Mouse (Mus musculus): ENCODE measurements at regions not wholly inside any gene's neighbourhood (a gene's known extent, or its start where the extent isn't known, plus 50 kb on each side); places are given as distances from the start of the nearest gene placed in this dataset.
A peak's percentile ranks its signal among the peaks of the same experiment; 100 is the strongest.

- H3K9ac ChIP-seq (ENCODE audit: low read depth, low read length), result no peak overlapping the region
- no peaks in the 10 kb centered on the region for H3K4me1 ChIP-seq (ENCODE audit: control insufficient read depth, insufficient read depth, low read length)
- no peaks in the 10 kb centered on the region for H3K36me3 ChIP-seq (ENCODE audit: control insufficient read depth, insufficient read depth, low read length)
- H3K27me3 ChIP-seq (replicated peaks; ENCODE audit: control insufficient read depth, insufficient read depth, low read length), result no peaks in the 10 kb centered on the region
- no peak for ATAC-seq
- no peak overlapping the region for H3K4me2 ChIP-seq (ENCODE audit: low read depth, low read length)
- no peaks in the 10 kb centered on the region for H3K9me3 ChIP-seq (ENCODE audit: control insufficient read depth, low read length)
- H3K4me3 ChIP-seq (ENCODE audit: low read length), result no peak overlapping the region
- H3K27ac ChIP-seq (ENCODE audit: low read length), result no peak overlapping the region
- WGBS, result 83% methylated on average over 5 of the region's 5 CpGs
Measured at GRCm38 (mm10) chr3:61486808-61487389, 121.1 kb upstream of the B430305J03Rik start.

DNA sequence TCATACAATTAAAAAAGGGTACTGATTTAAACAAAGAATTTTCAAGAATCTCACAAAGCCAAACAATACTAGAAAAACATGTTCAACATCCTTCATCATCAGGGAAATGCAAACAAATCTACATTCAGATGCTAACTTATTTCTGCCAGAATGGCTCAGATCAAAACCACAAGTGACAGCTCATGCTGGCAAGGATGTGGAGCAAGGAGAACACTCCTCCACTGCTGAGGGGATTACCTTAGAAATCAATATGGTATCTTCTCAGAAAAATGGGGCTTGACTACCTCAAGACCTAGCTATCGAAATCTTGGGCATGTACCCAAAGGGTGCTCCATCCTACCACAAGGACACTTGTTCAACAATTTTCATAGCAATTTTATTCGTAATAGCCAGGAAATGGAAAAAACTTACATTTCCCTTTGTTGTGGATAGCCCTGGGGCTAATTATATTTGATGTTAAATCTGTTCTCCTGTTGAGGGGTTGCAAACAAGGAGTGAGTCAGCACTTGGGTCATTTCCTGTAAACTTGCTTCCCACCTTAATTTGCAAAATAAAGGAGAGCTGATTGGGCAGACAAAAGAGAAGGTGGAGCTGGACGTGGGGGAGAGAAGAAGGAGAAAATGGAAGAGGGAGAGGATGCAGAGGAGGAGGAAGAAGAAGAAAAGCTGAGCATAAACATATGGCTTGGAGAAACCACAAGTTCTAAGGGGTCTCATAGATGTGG lies 113.3 kb upstream of the B430305J03Rik start:
- no peak overlapping the region for H3K9ac ChIP-seq (ENCODE audit: low read depth, low read length)
- H3K9me3 ChIP-seq (ENCODE audit: control insufficient read depth, low read length), result no peaks in the 10 kb centered on the region
- no peaks in the 10 kb centered on the region for H3K4me1 ChIP-seq (ENCODE audit: control insufficient read depth, insufficient read depth, low read length)
- H3K36me3 ChIP-seq (ENCODE audit: control insufficient read depth, insufficient read depth, low read length), result no peaks in the 10 kb centered on the region
- H3K27me3 ChIP-seq (replicated peaks; ENCODE audit: control insufficient read depth, insufficient read depth, low read length), result no peaks in the 10 kb centered on the region
- WGBS, result 59% methylated on average over 3 of the region's 3 CpGs
- no peak overlapping the region for H3K4me3 ChIP-seq (ENCODE audit: low read length)
- ATAC-seq, result no peak
- no peak overlapping the region for H3K4me2 ChIP-seq (ENCODE audit: low read depth, low read length)
- no peak overlapping the region for H3K27ac ChIP-seq (ENCODE audit: low read length)

- H3K27ac ChIP-seq (ENCODE audit: low read length), result no peak overlapping the region
- no peak overlapping the region for H3K9ac ChIP-seq (ENCODE audit: low read depth, low read length)
- H3K4me3 ChIP-seq (ENCODE audit: low read length), result no peak overlapping the region
- 53% methylated on average over 2 of the region's 2 CpGs for WGBS
- no peaks in the 10 kb centered on the region for H3K9me3 ChIP-seq (ENCODE audit: control insufficient read depth, low read length)
- no peak for ATAC-seq
- H3K36me3 ChIP-seq (ENCODE audit: control insufficient read depth, insufficient read depth, low read length), result no peaks in the 10 kb centered on the region
- H3K27me3 ChIP-seq (replicated peaks; ENCODE audit: control insufficient read depth, insufficient read depth, low read length), result no peaks in the 10 kb centered on the region
- no peak overlapping the region for H3K4me2 ChIP-seq (ENCODE audit: low read depth, low read length)
- H3K4me1 ChIP-seq (ENCODE audit: control insufficient read depth, insufficient read depth, low read length), result no peaks in the 10 kb centered on the region
Measured at GRCm38 (mm10) chr3:61475018-61475417, 109.3 kb upstream of the B430305J03Rik start.

GRCm38 (mm10) chr3:61467158-61467557 lies 101.4 kb upstream of the B430305J03Rik start:
- Histone ChIP-seq H3K4me2 (ENCODE audit: low read depth, low read length) (no peak overlapping the region), H3K4me3 (ENCODE audit: low read length) (no peak overlapping the region), H3K27ac (ENCODE audit: low read length) (no peak overlapping the region), H3K36me3 (ENCODE audit: control insufficient read depth, insufficient read depth, low read length) (no peaks in the 10 kb centered on the region), H3K9ac (ENCODE audit: low read depth, low read length) (no peak overlapping the region), H3K4me1 (ENCODE audit: control insufficient read depth, insufficient read depth, low read length) (no peaks in the 10 kb centered on the region), H3K9me3 (ENCODE audit: control insufficient read depth, low read length) (no peaks in the 10 kb centered on the region), H3K27me3 (replicated peaks; ENCODE audit: control insufficient read depth, insufficient read depth, low read length) (no peaks in the 10 kb centered on the region)
- no peak for ATAC-seq
- 25% methylated on average over 3 of the region's 3 CpGs for WGBS

GRCm38 (mm10) chr3:61466641-61467040 lies 100.9 kb upstream of the B430305J03Rik start:
- no peaks in the 10 kb centered on the region for H3K9me3 ChIP-seq (ENCODE audit: control insufficient read depth, low read length)
- no peak overlapping the region for H3K27ac ChIP-seq (ENCODE audit: low read length)
- 50% methylated on average over 2 of the region's 2 CpGs for WGBS
- H3K4me3 ChIP-seq (ENCODE audit: low read length), result no peak overlapping the region
- H3K4me2 ChIP-seq (ENCODE audit: low read depth, low read length), result no peak overlapping the region
- H3K36me3 ChIP-seq (ENCODE audit: control insufficient read depth, insufficient read depth, low read length), result no peaks in the 10 kb centered on the region
- H3K9ac ChIP-seq (ENCODE audit: low read depth, low read length), result no peak overlapping the region
- ATAC-seq, result peak; percentile 53; the same call in 1 of the 2 replicates
- H3K4me1 ChIP-seq (ENCODE audit: control insufficient read depth, insufficient read depth, low read length), result no peaks in the 10 kb centered on the region
- H3K27me3 ChIP-seq (replicated peaks; ENCODE audit: control insufficient read depth, insufficient read depth, low read length), result no peaks in the 10 kb centered on the region

GRCm38 (mm10) chr3:61460076-61460475 lies 94.3 kb upstream of the B430305J03Rik start:
- Histone ChIP-seq H3K36me3 (ENCODE audit: control insufficient read depth, insufficient read depth, low read length) (no peaks in the 10 kb centered on the region), H3K4me3 (ENCODE audit: low read length) (no peak overlapping the region), H3K27ac (ENCODE audit: low read length) (no peak overlapping the region), H3K9me3 (ENCODE audit: control insufficient read depth, low read length) (no peaks in the 10 kb centered on the region), H3K9ac (ENCODE audit: low read depth, low read length) (no peak overlapping the region), H3K27me3 (replicated peaks; ENCODE audit: control insufficient read depth, insufficient read depth, low read length) (no peaks in the 10 kb centered on the region), H3K4me1 (ENCODE audit: control insufficient read depth, insufficient read depth, low read length) (no peaks in the 10 kb centered on the region), H3K4me2 (ENCODE audit: low read depth, low read length) (no peak overlapping the region)
- ATAC-seq, result no peak

GRCm38 (mm10) chr3:61456598-61456997 lies 90.8 kb upstream of the B430305J03Rik start:
- Histone ChIP-seq H3K4me3 (ENCODE audit: low read length) (no peak overlapping the region), H3K27ac (ENCODE audit: low read length) (no peak overlapping the region), H3K36me3 (ENCODE audit: control insufficient read depth, insufficient read depth, low read length) (no peaks in the 10 kb centered on the region), H3K4me1 (ENCODE audit: control insufficient read depth, insufficient read depth, low read length) (no peaks in the 10 kb centered on the region), H3K9me3 (ENCODE audit: control insufficient read depth, low read length) (no peaks in the 10 kb centered on the region), H3K4me2 (ENCODE audit: low read depth, low read length) (no peak overlapping the region), H3K27me3 (replicated peaks; ENCODE audit: control insufficient read depth, insufficient read depth, low read length) (no peaks in the 10 kb centered on the region), H3K9ac (ENCODE audit: low read depth, low read length) (no peak overlapping the region)
- 83% methylated on average over 2 of the region's 2 CpGs for WGBS
- no peak for ATAC-seq

- H3K4me2 ChIP-seq (ENCODE audit: low read depth, low read length), result no peak overlapping the region
- no peak overlapping the region for H3K9ac ChIP-seq (ENCODE audit: low read depth, low read length)
- 74% methylated on average over 2 of the region's 2 CpGs for WGBS
- ATAC-seq, result no peak
- no peak overlapping the region for H3K27ac ChIP-seq (ENCODE audit: low read length)
- no peaks in the 10 kb centered on the region for H3K4me1 ChIP-seq (ENCODE audit: control insufficient read depth, insufficient read depth, low read length)
- no peaks in the 10 kb centered on the region for H3K36me3 ChIP-seq (ENCODE audit: control insufficient read depth, insufficient read depth, low read length)
- no peaks in the 10 kb centered on the region for H3K27me3 ChIP-seq (replicated peaks; ENCODE audit: control insufficient read depth, insufficient read depth, low read length)
- no peaks in the 10 kb centered on the region for H3K9me3 ChIP-seq (ENCODE audit: control insufficient read depth, low read length)
- no peak overlapping the region for H3K4me3 ChIP-seq (ENCODE audit: low read length)
Measured at GRCm38 (mm10) chr3:61442000-61442739, 76.4 kb upstream of the B430305J03Rik start.

DNA sequence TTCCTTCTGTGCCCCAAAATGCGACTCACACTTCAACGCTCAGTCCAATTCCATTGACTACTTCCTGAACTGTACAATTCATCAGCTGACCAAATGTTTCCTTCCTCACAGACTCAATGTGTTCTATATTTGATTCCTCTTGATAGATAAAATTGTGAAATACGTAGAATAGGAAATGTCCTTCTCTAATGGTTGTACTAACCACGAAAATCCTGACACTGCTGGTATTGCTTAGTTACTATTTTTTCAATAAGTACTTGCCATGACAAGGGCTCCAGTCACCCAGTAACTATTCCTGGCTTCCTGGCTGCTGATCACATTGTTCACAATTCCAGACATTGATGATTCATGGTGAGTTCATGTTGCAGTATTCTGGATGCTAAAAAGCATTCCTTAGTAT lies 75.7 kb upstream of the B430305J03Rik start:
- H3K4me1 ChIP-seq (ENCODE audit: control insufficient read depth, insufficient read depth, low read length), result no peaks in the 10 kb centered on the region
- no peaks in the 10 kb centered on the region for H3K27me3 ChIP-seq (replicated peaks; ENCODE audit: control insufficient read depth, insufficient read depth, low read length)
- H3K9me3 ChIP-seq (ENCODE audit: control insufficient read depth, low read length), result no peaks in the 10 kb centered on the region
- H3K9ac ChIP-seq (ENCODE audit: low read depth, low read length), result no peak overlapping the region
- H3K4me2 ChIP-seq (ENCODE audit: low read depth, low read length), result no peak overlapping the region
- no peak overlapping the region for H3K27ac ChIP-seq (ENCODE audit: low read length)
- WGBS, result 80% methylated on average over 4 of the region's 4 CpGs
- ATAC-seq, result no peak
- no peak overlapping the region for H3K4me3 ChIP-seq (ENCODE audit: low read length)
- no peaks in the 10 kb centered on the region for H3K36me3 ChIP-seq (ENCODE audit: control insufficient read depth, insufficient read depth, low read length)

Data from intestine, embryonic 16.5 days (tissue).